Mouse (Mus musculus) kidney, postnatal 0 days (tissue): ENCODE results near the gene Rnf8. TPM values are rescaled to one million over a fixed set of nuclear protein-coding genes. Genes with fewer than 3 reads are reported as not detected.
A peak's percentile ranks its signal among the peaks of the same experiment; 100 is the strongest.

Source experiments
- ATAC-seq: fragments of 200-750 bp; cut with Nextera tagmentation; replicated peaks from 2 replicates; pipeline ENCODE4 v1.8.0; 2017; ENCODE audit warnings: low read depth, moderate number of reproducible peaks, moderate TSS enrichment, moderate library complexity; ENCODE audit not compliant: low FRiP score
- DNase-seq: peaks from one replicate; pipeline ENCODE4 v3.0.0-alpha.2; 2016; ENCODE audit warnings: low spot score
- H3K27ac ChIP-seq: fragments of 300-500 bp; sonication (generic); 2 replicates; pipeline ENCODE4 v1.5.1; 2014; ENCODE audit warnings: mild to moderate bottlenecking
- H3K27me3 ChIP-seq: fragments of 300-500 bp; sonication (generic); 2 replicates; pipeline ENCODE4 v1.6.1; 2014; ENCODE audit warnings: low read length, mixed read lengths; ENCODE audit not compliant: insufficient read depth
- H3K36me3 ChIP-seq: fragments of 300-500 bp; sonication (generic); 2 replicates; pipeline ENCODE4 v1.6.1; 2014; ENCODE audit warnings: low read length, mixed read lengths; ENCODE audit not compliant: insufficient read depth
- H3K4me1 ChIP-seq: fragments of 300-500 bp; sonication (generic); replicated peaks from 2 replicates; pipeline ENCODE4 v1.6.1; 2014; ENCODE audit warnings: antibody characterized with exemption, low read length, mixed read lengths; ENCODE audit not compliant: insufficient read depth
- H3K4me2 ChIP-seq: fragments of 300-500 bp; sonication (generic); 2 replicates; pipeline ENCODE4 v1.6.1; 2014; ENCODE audit warnings: mild to moderate bottlenecking, low read length, moderate library complexity, mixed read lengths
- H3K4me3 ChIP-seq: fragments of 300-500 bp; sonication (generic); replicated peaks from 2 replicates; pipeline ENCODE4 v1.5.1; 2014; ENCODE audit warnings: low read depth, low read length
- H3K9ac ChIP-seq: fragments of 300-500 bp; sonication (generic); 2 replicates; pipeline ENCODE4 v1.6.1; 2014; ENCODE audit warnings: low read depth, low read length
- H3K9me3 ChIP-seq: fragments of 300-500 bp; sonication (generic); replicated peaks from 2 replicates; pipeline ENCODE4 v1.6.1; 2016; ENCODE audit warnings: low read length, inconsistent platforms, mixed read lengths
- CTCF ChIP-seq: IDR thresholded peaks from 2 replicates; pipeline ENCODE4 v1.5.1; 2016; ENCODE audit warnings: antibody characterized with exemption, low read depth, mild to moderate bottlenecking, moderate library complexity
- WGBS: fragments of 180-500 bp; shearing (Covaris S2); extraction: QIAGEN DNeasy Blood & Tissue Kit; methylation state at CpG from one replicate; pipeline ENCODE4 v1.1.7; 2014; 5-methylcytosine and 5-hydroxymethylcytosine counted together
- polyA plus RNA-seq: library from polyadenylated mRNA; unstranded; fragments of >200 nt; fragmentation: Nextera tagmentation; extraction: Ambion mirVana; gene quantifications from 2 replicates; pipeline ENCODE4 v1.2.1, GENCODE M21; 2015

The Rnf8 gene
- polyA plus RNA-seq, 1 experiment from 2014 or later = 50.3 TPM

GRCm38 (mm10) chr17:29615616-29616015, 1.0 kb downstream of the Rnf8 start:
- ATAC-seq (no peak), DNase-seq (no peak)
- TF ChIP-seq CTCF = no peak
- H3K9me3 ChIP-seq = no peaks in the 10 kb centered on the region
- H3K27ac ChIP-seq = peak overlapping the region; percentile 97
- 0 out of 2 replicates have a peak, but pooled peaks cover 3% of the 10 kb centered on the region for H3K36me3 ChIP-seq
- H3K4me3 ChIP-seq = peak overlapping the region; percentile 82
- H3K27me3 ChIP-seq = no peaks in the 10 kb centered on the region
- peak overlapping the region; percentile 89 for H3K4me2 ChIP-seq
- peak overlapping the region; percentile 92 for H3K9ac ChIP-seq
- peaks cover 21% of the 10 kb centered on the region; the same call in 1 of the 2 replicates for H3K4me1 ChIP-seq
- 11% methylated on average over 4 of the region's 4 CpGs for WGBS

- ATAC-seq (no peak), DNase-seq (no peak)
- H3K36me3 ChIP-seq = peaks cover 22% of the 10 kb centered on the region
- no peak overlapping the region for H3K4me2 ChIP-seq
- no peaks in the 10 kb centered on the region for H3K9me3 ChIP-seq
- TF ChIP-seq CTCF = no peak
- WGBS = 86% methylated on average over 3 of the region's 3 CpGs
- H3K4me1 ChIP-seq = peaks cover 18% of the 10 kb centered on the region; the same call in 1 of the 2 replicates
- H3K9ac ChIP-seq = no peak overlapping the region
- H3K27me3 ChIP-seq = no peaks in the 10 kb centered on the region
- no peak overlapping the region for H3K4me3 ChIP-seq
- no peak overlapping the region for H3K27ac ChIP-seq
These were observed 4.6 kb downstream of the Rnf8 start for GRCm38 (mm10) chr17:29619231-29619630.

- H3K4me2 ChIP-seq = no peak overlapping the region
- H3K9me3 ChIP-seq = no peaks in the 10 kb centered on the region
- no peak overlapping the region for H3K27ac ChIP-seq
- TF ChIP-seq CTCF = no peak
- no peaks in the 10 kb centered on the region for H3K4me1 ChIP-seq
- H3K9ac ChIP-seq = no peak overlapping the region
- no peak for DNase-seq
- peaks cover 48% of the 10 kb centered on the region for H3K36me3 ChIP-seq
- 93% methylated on average over 8 of the region's 8 CpGs for WGBS
- no peak for ATAC-seq
- H3K4me3 ChIP-seq = no peak overlapping the region
- H3K27me3 ChIP-seq = no peaks in the 10 kb centered on the region
These were observed 8.9 kb downstream of the Rnf8 start for GRCm38 (mm10) chr17:29623488-29623887.

GRCm38 (mm10) chr17:29627285-29627684, 12.7 kb downstream of the Rnf8 start:
- H3K36me3 ChIP-seq = peaks cover 67% of the 10 kb centered on the region
- no peaks in the 10 kb centered on the region for H3K27me3 ChIP-seq
- DNase-seq = no peak
- no peak for TF ChIP-seq CTCF
- no peak overlapping the region for H3K27ac ChIP-seq
- H3K9ac ChIP-seq = no peak overlapping the region
- no peaks in the 10 kb centered on the region for H3K9me3 ChIP-seq
- no peak overlapping the region for H3K4me2 ChIP-seq
- H3K4me1 ChIP-seq = no peaks in the 10 kb centered on the region
- WGBS = 72% methylated on average over 9 of the region's 9 CpGs
- no peak overlapping the region for H3K4me3 ChIP-seq
- no peak for ATAC-seq

GRCm38 (mm10) chr17:29628946-29629345, 14.4 kb downstream of the Rnf8 start:
- H3K4me3 ChIP-seq = no peak overlapping the region
- H3K9me3 ChIP-seq = no peaks in the 10 kb centered on the region
- DNase-seq (no peak), ATAC-seq (no peak)
- no peak overlapping the region for H3K27ac ChIP-seq
- H3K27me3 ChIP-seq = no peaks in the 10 kb centered on the region
- no peak overlapping the region for H3K9ac ChIP-seq
- H3K4me1 ChIP-seq = no peaks in the 10 kb centered on the region
- peaks cover 64% of the 10 kb centered on the region for H3K36me3 ChIP-seq
- WGBS = 89% methylated on average over 5 of the region's 5 CpGs
- TF ChIP-seq CTCF = no peak
- H3K4me2 ChIP-seq = no peak overlapping the region

GRCm38 (mm10) chr17:29629620-29630019, 15.0 kb downstream of the Rnf8 start:
- no peak overlapping the region for H3K4me3 ChIP-seq
- H3K9me3 ChIP-seq = no peaks in the 10 kb centered on the region
- 78% methylated on average over 5 of the region's 5 CpGs for WGBS
- no peak overlapping the region for H3K27ac ChIP-seq
- H3K9ac ChIP-seq = no peak overlapping the region
- TF ChIP-seq CTCF = no peak
- DNase-seq = no peak
- no peak overlapping the region for H3K4me2 ChIP-seq
- H3K36me3 ChIP-seq = peaks cover 71% of the 10 kb centered on the region
- H3K27me3 ChIP-seq = no peaks in the 10 kb centered on the region
- no peaks in the 10 kb centered on the region for H3K4me1 ChIP-seq
- ATAC-seq = no peak

GRCm38 (mm10) chr17:29632312-29632711, 17.7 kb downstream of the Rnf8 start:
- no peaks in the 10 kb centered on the region for H3K9me3 ChIP-seq
- H3K27ac ChIP-seq = no peak overlapping the region
- TF ChIP-seq CTCF = no peak
- no peaks in the 10 kb centered on the region for H3K27me3 ChIP-seq
- ATAC-seq = no peak
- no peak overlapping the region for H3K9ac ChIP-seq
- peaks cover 54% of the 10 kb centered on the region for H3K36me3 ChIP-seq
- DNase-seq = no peak
- no peak overlapping the region for H3K4me3 ChIP-seq
- WGBS = 93% methylated on average over 11 of the region's 11 CpGs
- no peak overlapping the region for H3K4me2 ChIP-seq
- H3K4me1 ChIP-seq = no peaks in the 10 kb centered on the region
